Mouse (Mus musculus) ES-E14 (cell line): ENCODE results near the gene Myzap. TPM values are rescaled to one million over a fixed set of nuclear protein-coding genes. Genes with fewer than 3 reads are reported as not detected.
"Not testable (repeated sequence)": the region's sequence is repeated elsewhere in the genome, so short reads cannot be mapped to it uniquely, and the experiment has no call there.

ENCODE experiments used
- DNase-seq: peaks from one replicate; pipeline ENCODE4 v3.0.0-alpha.2; 2013; ENCODE audit warnings: low read depth, low spot score
- H3K27ac ChIP-seq: 2 replicates; pipeline ENCODE4 v1.5.1; 2012; ENCODE audit warnings: low read depth, mild to moderate bottlenecking, low read length, moderate library complexity, mixed read lengths; ENCODE audit not compliant: poor library complexity, insufficient read depth, severe bottlenecking
- H3K36me3 ChIP-seq: 2 replicates; pipeline ENCODE4 v1.6.1; 2012; ENCODE audit warnings: mild to moderate bottlenecking, low read length, moderate library complexity, mixed read lengths; ENCODE audit not compliant: control insufficient read depth, poor library complexity, insufficient read depth, severe bottlenecking
- H3K4me1 ChIP-seq, 2 experiments: fragments of 150-350 bp in 1 of 2; sonication (generic) in 1 of 2; 2 replicates each; pipeline ENCODE4 v1.6.1; 2012; ENCODE audit warnings: low read length in 2 of 2, mild to moderate bottlenecking in 1 of 2, mixed read lengths in 1 of 2; ENCODE audit not compliant: control insufficient read depth in 2 of 2, insufficient read depth in 2 of 2, poor library complexity in 1 of 2
- H3K4me3 ChIP-seq, 2 experiments: fragments of 150-350 bp in 1 of 2; sonication (generic) in 1 of 2; 2 replicates each; pipeline ENCODE4 v1.5.1; 2012; ENCODE audit warnings: low read length in 2 of 2, low read depth in 1 of 2, mild to moderate bottlenecking in 1 of 2, mixed read lengths in 1 of 2; ENCODE audit not compliant: insufficient read depth in 1 of 2, poor library complexity in 1 of 2, severe bottlenecking in 1 of 2
- H3K9ac ChIP-seq: 2 replicates; pipeline ENCODE4 v1.6.1; 2012; ENCODE audit warnings: low read depth, mild to moderate bottlenecking, low read length, mixed read lengths; ENCODE audit not compliant: poor library complexity, insufficient read depth, severe bottlenecking
- H3K9me3 ChIP-seq: fragments of 150-350 bp; sonication (generic); 2 replicates; pipeline ENCODE4 v1.6.1; 2012; ENCODE audit warnings: low read depth, mild to moderate bottlenecking, low read length; ENCODE audit not compliant: control insufficient read depth, insufficient read depth
- CHD2 ChIP-seq: IDR thresholded peaks from 2 replicates; pipeline ENCODE4 v1.6.1; 2014; ENCODE audit warnings: mild to moderate bottlenecking, low read depth, low read length, inconsistent platforms
- HCFC1 ChIP-seq: IDR thresholded peaks from 2 replicates; pipeline ENCODE4 v1.6.1; 2012; ENCODE audit warnings: low read length, inconsistent platforms, borderline replicate concordance; ENCODE audit not compliant: insufficient read depth
- MAFK ChIP-seq: IDR thresholded peaks from 2 replicates; pipeline ENCODE4 v1.6.1; 2014; ENCODE audit warnings: mild to moderate bottlenecking, low read depth, low read length, inconsistent platforms; ENCODE audit not compliant: insufficient read depth
- ZC3H11A ChIP-seq: IDR thresholded peaks from 2 replicates; pipeline ENCODE4 v1.6.1; 2012; ENCODE audit warnings: low read depth, mild to moderate bottlenecking, inconsistent platforms, low read length, borderline replicate concordance
- ZNF384 ChIP-seq: IDR thresholded peaks from 2 replicates; pipeline ENCODE4 v1.6.1; 2012; ENCODE audit warnings: low read depth, low read length, inconsistent platforms
- in situ Hi-C, 2 experiments: fragments of 600-800 bp; cut with MboI; formaldehyde crosslinking; loops; one replicate each; pipeline ENCODE4 v1.15.1; 2025; ENCODE audit warnings: low sequenced_read_pairs in 2 of 2, inconsistent platforms in 1 of 2; ENCODE audit not compliant: unreplicated experiment in 2 of 2
- total RNA-seq: library from RNA; depleted of rRNA; stranded (reverse); fragments of 300-350 nt; gene quantifications from 2 replicates; pipeline ENCODE4 v1.2.3, GENCODE M21; 2012

Gene Myzap
- total RNA-seq, 1 experiment: 0.94 TPM

DNA sequence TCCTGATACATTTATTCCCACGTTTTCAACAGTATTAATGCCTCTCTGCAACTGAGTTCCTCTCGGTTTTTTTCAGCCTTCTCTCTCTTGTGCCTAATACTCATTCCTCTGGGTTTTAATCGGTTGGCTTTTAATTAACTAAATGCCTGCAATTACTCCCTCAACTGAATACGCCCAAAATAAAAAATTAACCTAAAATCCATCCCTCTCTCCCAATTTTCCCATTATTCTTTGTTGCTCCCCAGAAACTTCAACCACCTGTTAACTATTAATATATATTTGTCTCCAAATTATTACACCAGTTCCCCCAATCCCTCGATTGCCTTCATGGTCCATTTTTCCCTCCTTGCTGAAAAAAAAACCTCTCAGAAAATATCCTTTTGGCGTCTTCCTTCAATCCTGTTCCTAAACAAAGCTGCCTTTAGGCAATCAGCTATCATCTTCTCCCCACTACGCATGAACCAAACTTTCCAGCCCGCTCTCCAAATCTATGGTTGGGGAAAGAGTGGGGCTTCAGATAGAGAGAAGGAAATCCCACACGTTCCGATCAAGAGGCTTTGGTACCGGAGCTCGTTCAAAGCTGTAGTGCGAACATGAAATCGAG lies 107.2 kb downstream of the Myzap start:
- Histone ChIP-seq H3K9ac (peak overlapping the region; percentile 98), H3K4me1 (peaks cover 0 to 3% of the 10 kb centered on the region in 2 experiments; a peak in 1 of 4 replicates), H3K4me3 (peak overlapping the region; percentile 78 to 95), H3K36me3 (peaks cover 28% of the 10 kb centered on the region), H3K27ac (peak overlapping the region; percentile 86), H3K9me3 (no peaks in the 10 kb centered on the region)
- in situ Hi-C loops: no loop called here
- TF ChIP-seq HCFC1 (no peak), MAFK (no peak), ZNF384 (no peak), ZC3H11A (no peak), CHD2 (no peak)
- no peak for DNase-seq

GRCm38 (mm10) chr9:71483872-71484271 lies 108.3 kb downstream of the Myzap start:
- H3K4me1 ChIP-seq, in situ Hi-C loops, DNase-seq, H3K9ac ChIP-seq, H3K27ac ChIP-seq, H3K9me3 ChIP-seq: not testable (repeated sequence)
- Histone ChIP-seq H3K36me3 (peaks cover 37% of the 10 kb centered on the region), H3K4me3 (peak overlapping the region in 1 of 2 experiments; percentile 95; a peak in 2 of 4 replicates)

GRCm38 (mm10) chr9:71480305-71480704 lies 111.9 kb downstream of the Myzap start:
- DNase-seq: no peak
- no peak overlapping the region for H3K9ac ChIP-seq
- H3K9me3 ChIP-seq: no peaks in the 10 kb centered on the region
- H3K27ac ChIP-seq: no peak overlapping the region
- in situ Hi-C loops: no loop called here
- H3K36me3 ChIP-seq: peaks cover 55% of the 10 kb centered on the region
- H3K4me1 ChIP-seq: peaks cover 0 to 3% of the 10 kb centered on the region in 2 experiments; a peak in 1 of 4 replicates
- no peak overlapping the region for H3K4me3 ChIP-seq
- TF ChIP-seq ZC3H11A (no peak), ZNF384 (no peak), HCFC1 (no peak)

- no peaks in the 10 kb centered on the region for H3K9me3 ChIP-seq
- no peak overlapping the region for H3K4me3 ChIP-seq
- peaks cover 60% of the 10 kb centered on the region for H3K36me3 ChIP-seq
- TF ChIP-seq CHD2: no peak
- no peak for TF ChIP-seq HCFC1
- TF ChIP-seq ZC3H11A: no peak
- no peak for TF ChIP-seq MAFK
- TF ChIP-seq ZNF384: no peak
- in situ Hi-C loops: no loop called here
- H3K27ac ChIP-seq: no peak overlapping the region
- H3K9ac ChIP-seq: no peak overlapping the region
- no peak for DNase-seq
- H3K4me1 ChIP-seq: peaks cover 0 to 3% of the 10 kb centered on the region in 2 experiments; a peak in 1 of 4 replicates
These were observed 112.7 kb downstream of the Myzap start for GRCm38 (mm10) chr9:71479413-71479812.

- DNase-seq: no peak
- H3K27ac ChIP-seq: no peak overlapping the region
- H3K36me3 ChIP-seq: peaks cover 60% of the 10 kb centered on the region
- H3K4me3 ChIP-seq: no peak overlapping the region
- in situ Hi-C loops: no loop called here
- TF ChIP-seq HCFC1 (no peak), ZC3H11A (no peak), ZNF384 (no peak), CHD2 (no peak), MAFK (no peak)
- no peaks in the 10 kb centered on the region; a peak in 1 of 4 replicates for H3K4me1 ChIP-seq
- H3K9me3 ChIP-seq: no peaks in the 10 kb centered on the region
- no peak overlapping the region for H3K9ac ChIP-seq
These were observed 113.6 kb downstream of the Myzap start for GRCm38 (mm10) chr9:71478596-71478995.
